Mouse (Mus musculus) spleen, embryonic (tissue): ENCODE results near the gene Smg6.

Experiments
- CTCF ChIA-PET: fragments of 350-600 bp; sonication (Branson Sonifier 250); formaldehyde crosslinking; loops from one replicate; lab custom pipeline; 2022; lab: Charles Lee

The Smg6 gene

GRCm38 (mm10) chr11:75164750-75165149, 239.1 kb downstream of the Smg6 start:
- CTCF ChIA-PET, result interaction anchor here (0.6 to 0.8 kb wide), 3 partner anchors 266 to 1087 kb away, joined by 3 to 5 read pairs (median 3); no protein-coding TSS in a partner anchor

- CTCF ChIA-PET, result interaction anchor here (0.6 to 1.5 kb wide), 3 partner anchors 182 to 265 kb away, joined by 3 read pairs; partner anchors contain the start of genes Rpa1 and Smyd4
Observed at GRCm38 (mm10) chr11:75165441-75166192, 240.0 kb downstream of the Smg6 start.

- CTCF ChIA-PET, result interaction anchor here (1.5 kb wide), 1 partner anchor 181 kb away, joined by 3 read pairs; the partner anchor contains the start of genes Rpa1 and Smyd4
Observed at GRCm38 (mm10) chr11:75166193-75166842, 240.7 kb downstream of the Smg6 start.

GRCm38 (mm10) chr11:75166861-75167642, 241.4 kb downstream of the Smg6 start:
- CTCF ChIA-PET, result interaction anchor here (0.6 to 1.5 kb wide), 3 partner anchors 50 to 181 kb away, joined by 3 to 4 read pairs (median 3); partner anchors contain the start of genes Rpa1 and Smyd4

- CTCF ChIA-PET, result interaction anchor here (0.6 to 0.7 kb wide), 3 partner anchors 12 to 90 kb away, joined by 3 to 4 read pairs (median 4); no protein-coding TSS in a partner anchor
Observed at GRCm38 (mm10) chr11:75167643-75168589, 242.3 kb downstream of the Smg6 start.

GRCm38 (mm10) chr11:75168590-75169361, 243.2 kb downstream of the Smg6 start:
- CTCF ChIA-PET, result interaction anchor here (0.5 to 1.2 kb wide), 5 partner anchors 11 to 189 kb away, joined by 3 to 5 read pairs (median 4); no protein-coding TSS in a partner anchor

GRCm38 (mm10) chr11:75169405-75170080, 243.9 kb downstream of the Smg6 start, which contains the start of gene Hic1:
Gene Hic1, minus strand, starts transcription at chr11:75169519.
- CTCF ChIA-PET, result interaction anchor here (0.5 to 1.2 kb wide), 7 partner anchors 12 to 237 kb away, joined by 3 to 9 read pairs (median 4); no protein-coding TSS in a partner anchor

- CTCF ChIA-PET, result interaction anchor here (0.7 to 1.2 kb wide), 5 partner anchors 13 to 237 kb away, joined by 3 to 7 read pairs (median 4); no protein-coding TSS in a partner anchor
Observed at GRCm38 (mm10) chr11:75170136-75170751, 244.6 kb downstream of the Smg6 start.

GRCm38 (mm10) chr11:75171186-75171865, 245.7 kb downstream of the Smg6 start:
- CTCF ChIA-PET, result interaction anchor here (0.7 to 0.8 kb wide), 2 partner anchors 16 to 38 kb away, joined by 3 to 6 read pairs; no protein-coding TSS in a partner anchor

GRCm38 (mm10) chr11:75172151-75173094, 246.8 kb downstream of the Smg6 start:
- CTCF ChIA-PET, result no interaction called here

GRCm38 (mm10) chr11:75173095-75173798, 247.6 kb downstream of the Smg6 start:
- CTCF ChIA-PET, result no interaction called here

GRCm38 (mm10) chr11:75173799-75174165, 248.2 kb downstream of the Smg6 start:
- CTCF ChIA-PET, result interaction anchor here (0.8 kb wide), 1 partner anchor 313 kb away, joined by 3 read pairs; the partner anchor contains the start of gene Prpf8

- CTCF ChIA-PET, result interaction anchor here (0.8 kb wide), 1 partner anchor 312 kb away, joined by 3 read pairs; the partner anchor contains the start of gene Prpf8
Observed at GRCm38 (mm10) chr11:75174574-75174973, 249.0 kb downstream of the Smg6 start.

GRCm38 (mm10) chr11:75178011-75178410, 252.4 kb downstream of the Smg6 start:
- CTCF ChIA-PET, result no interaction called here

GRCm38 (mm10) chr11:75178672-75179208, 253.1 kb downstream of the Smg6 start, which contains the start of gene Ovca2:
Gene Ovca2, minus strand, starts transcription at chr11:75178835.
- CTCF ChIA-PET, result interaction anchor here (0.6 kb wide), 1 partner anchor 113 kb away, joined by 3 read pairs; no protein-coding TSS in a partner anchor
